Mouse (Mus musculus) bone marrow macrophage, adult 2 months (primary cell): ENCODE measurements around the gene Npsr1. TPM values are rescaled to one million over a fixed set of nuclear protein-coding genes. Genes with fewer than 3 reads are reported as not detected.

Experiments used
- H3K27ac ChIP-seq: 2 replicates; pipeline ENCODE4 v1.5.1; 2012; ENCODE audit warnings: low read depth, low read length; ENCODE audit not compliant: insufficient read depth
- H3K4me1 ChIP-seq: 2 replicates; pipeline ENCODE4 v1.6.1; 2012; ENCODE audit warnings: low read length; ENCODE audit not compliant: control insufficient read depth, insufficient read depth
- H3K4me3 ChIP-seq: 2 replicates; pipeline ENCODE4 v1.5.1; 2012; ENCODE audit warnings: mild to moderate bottlenecking, low read length, moderate library complexity; ENCODE audit not compliant: insufficient read depth
- CTCF ChIP-seq: IDR thresholded peaks from 2 replicates; pipeline ENCODE4 v1.5.1; 2012; ENCODE audit warnings: low read depth, mild to moderate bottlenecking, low read length, moderate library complexity
- POLR2A ChIP-seq: IDR thresholded peaks from 2 replicates; pipeline ENCODE4 v1.6.1; 2012; ENCODE audit warnings: mild to moderate bottlenecking, low read depth, low read length, borderline replicate concordance
- polyA plus RNA-seq: library from polyadenylated mRNA; stranded (reverse); fragments of >200 nt; gene quantifications from 2 replicates; pipeline ENCODE4 v1.2.4, GENCODE M21; 2012; ENCODE audit not compliant: missing spikeins, insufficient read depth, insufficient read length

Npsr1 gene
- not detected in 2 replicates for polyA plus RNA-seq

- Histone ChIP-seq H3K27ac (no peak within 1 kb of the TSS), H3K4me1 (no peaks in the 10 kb centered on the region), H3K4me3 (no peak within 1 kb of the TSS)
- TF ChIP-seq POLR2A (no peak), CTCF (no peak)
These were observed at the start of gene Npsr1 for GRCm38 (mm10) chr9:24097696-24098095. Gene Npsr1 (plus strand): TSS chr9:24097996.

- no peaks in the 10 kb centered on the region for H3K4me1 ChIP-seq
- TF ChIP-seq CTCF (no peak), POLR2A (no peak)
- H3K4me3 ChIP-seq: no peak overlapping the region
- no peak overlapping the region for H3K27ac ChIP-seq
These were observed 46.3 kb upstream of the Npsr1 start for GRCm38 (mm10) chr9:24051538-24051937.

GRCm38 (mm10) chr9:24063251-24063650 is 34.5 kb upstream of the Npsr1 start:
- Histone ChIP-seq H3K27ac (no peak overlapping the region), H3K4me3 (no peak overlapping the region), H3K4me1 (no peaks in the 10 kb centered on the region)
- TF ChIP-seq CTCF: no peak
- no peak for TF ChIP-seq POLR2A

- Histone ChIP-seq H3K4me3 (no peak overlapping the region), H3K27ac (no peak overlapping the region), H3K4me1 (no peaks in the 10 kb centered on the region)
- TF ChIP-seq CTCF: no peak
- TF ChIP-seq POLR2A: no peak
These were observed 26.1 kb upstream of the Npsr1 start for GRCm38 (mm10) chr9:24071664-24072063.

- no peak for TF ChIP-seq CTCF
- TF ChIP-seq POLR2A: no peak
- Histone ChIP-seq H3K4me1 (no peaks in the 10 kb centered on the region), H3K4me3 (no peak overlapping the region), H3K27ac (no peak overlapping the region)
These were observed 20.2 kb upstream of the Npsr1 start for GRCm38 (mm10) chr9:24077596-24077995.

- Histone ChIP-seq H3K27ac (no peak overlapping the region), H3K4me3 (no peak overlapping the region), H3K4me1 (no peaks in the 10 kb centered on the region)
- TF ChIP-seq POLR2A (no peak), CTCF (no peak)
These were observed 5.9 kb upstream of the Npsr1 start for GRCm38 (mm10) chr9:24091875-24092274.

GRCm38 (mm10) chr9:24098526-24098925 is 730 bp downstream of the Npsr1 start:
- TF ChIP-seq POLR2A (no peak), CTCF (no peak)
- no peak overlapping the region for H3K4me3 ChIP-seq
- H3K27ac ChIP-seq: no peak overlapping the region
- H3K4me1 ChIP-seq: no peaks in the 10 kb centered on the region

- Histone ChIP-seq H3K27ac (no peak overlapping the region), H3K4me1 (no peaks in the 10 kb centered on the region), H3K4me3 (no peak overlapping the region)
- TF ChIP-seq CTCF (no peak), POLR2A (no peak)
These were observed 1.8 kb downstream of the Npsr1 start for GRCm38 (mm10) chr9:24099631-24100030.

- H3K4me1 ChIP-seq: no peaks in the 10 kb centered on the region
These were observed 21.6 kb downstream of the Npsr1 start for GRCm38 (mm10) chr9:24119423-24119822.

GRCm38 (mm10) chr9:24133142-24133541 is 35.3 kb downstream of the Npsr1 start:
- TF ChIP-seq POLR2A: no peak
- TF ChIP-seq CTCF: no peak
- H3K4me1 ChIP-seq: no peaks in the 10 kb centered on the region
- no peak overlapping the region for H3K27ac ChIP-seq
- no peak overlapping the region for H3K4me3 ChIP-seq

More at GRCm38 (mm10) chr9:24119423-24119822, 21.6 kb downstream of the Npsr1 start:
- H3K27ac ChIP-seq: no peak overlapping the region
- no peak for TF ChIP-seq CTCF
- no peak for TF ChIP-seq POLR2A
- no peak overlapping the region for H3K4me3 ChIP-seq

- Histone ChIP-seq H3K4me1 (no peaks in the 10 kb centered on the region), H3K4me3 (no peak overlapping the region), H3K27ac (no peak overlapping the region)
- TF ChIP-seq POLR2A (no peak), CTCF (no peak)
These were observed 38.6 kb downstream of the Npsr1 start for GRCm38 (mm10) chr9:24136354-24136753.
